Mouse (Mus musculus) urinary bladder, postnatal 10 days (tissue): ENCODE measurements around the gene Gm28038.
A peak's percentile ranks its signal among the peaks of the same experiment; 100 is the strongest.

Experiments used
- DNase-seq: peaks from one replicate; pipeline ENCODE4 v3.0.0; 2022; ENCODE audit warnings: low spot score

Gene Gm28038

DNA sequence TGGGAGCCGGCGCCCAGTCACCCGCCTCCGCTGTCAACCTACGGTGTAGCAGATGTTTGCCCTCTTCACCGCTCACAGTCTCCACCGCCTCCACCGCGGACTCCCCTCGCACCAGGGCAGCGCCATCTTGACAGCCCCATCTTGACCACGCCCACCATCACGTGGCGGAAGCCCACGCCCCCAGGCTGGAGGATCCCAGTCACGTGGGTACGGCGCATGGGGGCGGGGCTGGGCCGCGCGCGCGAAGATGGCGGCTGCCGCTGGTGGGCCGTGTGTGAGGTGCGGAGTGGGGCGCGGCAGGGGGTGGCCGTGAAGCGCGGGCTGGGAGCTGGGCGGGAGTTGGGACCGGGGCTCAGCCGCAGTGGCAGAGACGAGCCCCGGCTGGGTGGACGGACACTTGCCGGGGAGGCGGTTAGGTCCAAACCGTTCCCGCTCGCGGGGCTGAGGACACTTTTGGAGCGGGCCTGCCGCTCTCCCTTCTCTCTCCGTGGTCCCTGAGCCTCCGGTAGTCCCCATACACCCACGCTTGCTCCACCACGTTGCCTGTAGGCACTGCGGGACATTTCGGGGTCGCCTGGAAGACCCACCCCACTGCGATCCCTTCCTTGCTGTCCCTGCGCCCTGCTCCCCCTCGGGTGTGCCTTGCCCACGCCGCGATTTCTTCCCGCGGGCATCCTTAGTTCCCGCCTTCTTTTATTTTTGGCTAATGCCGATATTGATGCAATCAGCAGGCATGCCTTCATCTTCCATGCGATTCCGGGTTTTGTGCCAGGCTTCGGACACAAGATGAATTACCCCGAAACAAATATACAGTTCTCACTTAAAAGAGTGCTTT, 5.6 kb downstream of the Gm28038 start, which contains the start of the genes Dolk and Nup188:
Dolk (minus strand) TSS at position 143 of the 835 bp plus-strand sequence.
Nup188 (plus strand) TSS at position 206 of the 835 bp plus-strand sequence.
- peak; percentile 92 for DNase-seq

DNA sequence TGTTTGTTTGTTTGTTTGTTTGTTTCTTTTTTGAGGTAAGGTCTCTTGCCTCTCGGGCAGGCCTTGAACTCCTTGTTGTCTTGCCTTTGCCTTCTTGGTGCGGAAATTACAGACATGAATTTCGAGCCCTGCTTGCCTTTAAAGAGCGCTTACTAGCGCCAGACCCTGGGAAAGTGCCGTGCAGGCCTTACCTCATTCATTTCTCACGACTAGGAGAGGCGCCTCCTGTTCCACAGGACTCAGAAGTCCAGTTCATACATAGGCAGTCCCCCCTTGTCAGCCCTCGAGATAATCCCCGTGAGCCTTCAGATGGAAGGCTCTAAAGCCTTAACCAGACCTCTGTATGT, 6.2 kb downstream of the Gm28038 start:
- DNase-seq: no peak

DNA sequence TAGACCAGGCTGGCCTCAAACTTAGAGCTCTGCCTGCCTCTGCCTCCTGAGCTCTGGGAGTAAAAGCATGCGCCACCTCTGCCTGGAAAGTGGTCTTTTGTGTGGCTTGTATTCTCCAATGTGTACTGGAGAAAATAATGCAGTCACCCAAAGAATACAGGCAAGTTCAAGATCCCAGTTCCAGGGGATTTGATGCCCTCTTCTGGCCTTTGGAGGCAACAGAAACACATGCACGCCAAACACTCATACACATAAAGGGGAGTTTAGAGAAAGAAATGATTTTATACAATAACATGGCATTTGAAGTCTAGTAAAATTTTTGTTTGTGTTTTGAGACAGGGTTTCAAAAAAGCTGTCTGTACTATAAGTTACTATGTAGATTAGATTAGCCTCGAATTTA, 18.7 kb downstream of the Gm28038 start:
- DNase-seq: no peak

DNA sequence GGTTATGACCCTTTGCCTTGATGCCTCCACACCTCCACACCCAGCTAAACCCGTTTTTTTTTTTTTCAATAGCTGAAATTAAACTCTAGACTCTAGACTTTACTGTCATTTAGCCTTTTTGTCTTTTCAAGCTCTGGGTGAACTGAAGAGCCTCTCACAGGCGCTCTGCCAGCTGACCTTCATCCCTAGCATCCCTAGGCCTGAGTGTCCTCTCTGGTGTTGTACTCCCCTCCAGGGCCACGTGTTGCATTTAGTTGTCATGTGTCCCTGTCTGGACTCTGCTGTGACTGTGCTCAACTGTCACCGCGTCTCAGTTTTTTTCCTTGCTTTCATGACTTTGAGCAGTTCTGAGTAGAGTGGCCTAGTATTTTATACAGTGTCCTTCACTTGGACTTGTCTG, 19.1 kb downstream of the Gm28038 start:
- DNase-seq: no peak

DNA sequence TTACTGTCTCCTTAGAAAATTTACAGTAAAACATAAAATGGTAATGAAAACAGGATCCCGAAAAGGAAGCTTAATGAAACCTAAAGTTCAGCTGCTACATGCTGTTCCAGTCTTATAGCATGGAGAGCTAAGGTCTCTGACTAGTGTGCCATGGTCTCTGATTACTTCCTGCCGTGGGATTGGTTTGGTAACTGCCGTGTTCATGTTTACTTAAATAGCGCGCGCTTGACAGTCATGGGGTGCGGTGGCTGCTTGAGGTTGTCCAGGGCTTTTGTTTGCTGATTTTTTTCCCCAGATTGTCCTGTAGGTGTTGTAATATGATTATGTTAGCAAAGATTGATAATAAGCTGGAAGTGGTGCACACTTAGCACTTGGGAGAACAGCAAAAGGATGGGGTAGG, 25.2 kb downstream of the Gm28038 start:
- DNase-seq: no peak

DNA sequence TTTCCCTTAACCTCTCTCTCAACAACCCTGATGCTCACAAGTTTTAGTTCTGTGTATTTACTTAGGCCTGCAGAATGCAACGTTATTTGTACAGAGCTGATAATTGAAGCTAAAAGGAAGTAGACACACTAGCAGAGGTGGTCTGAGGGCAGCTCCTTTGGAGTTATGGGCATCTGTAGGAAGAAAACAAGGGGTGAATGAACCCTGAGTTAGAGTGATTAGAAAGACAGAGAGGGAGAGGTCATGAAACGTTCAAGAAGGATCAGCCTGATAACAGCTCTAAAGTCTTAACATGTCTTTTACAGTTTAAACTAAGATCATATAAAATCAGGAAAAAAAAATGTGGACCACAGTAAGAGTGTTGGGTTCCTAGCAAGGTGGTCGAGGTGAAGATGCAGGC, 28.5 kb downstream of the Gm28038 start:
- no peak for DNase-seq

DNA sequence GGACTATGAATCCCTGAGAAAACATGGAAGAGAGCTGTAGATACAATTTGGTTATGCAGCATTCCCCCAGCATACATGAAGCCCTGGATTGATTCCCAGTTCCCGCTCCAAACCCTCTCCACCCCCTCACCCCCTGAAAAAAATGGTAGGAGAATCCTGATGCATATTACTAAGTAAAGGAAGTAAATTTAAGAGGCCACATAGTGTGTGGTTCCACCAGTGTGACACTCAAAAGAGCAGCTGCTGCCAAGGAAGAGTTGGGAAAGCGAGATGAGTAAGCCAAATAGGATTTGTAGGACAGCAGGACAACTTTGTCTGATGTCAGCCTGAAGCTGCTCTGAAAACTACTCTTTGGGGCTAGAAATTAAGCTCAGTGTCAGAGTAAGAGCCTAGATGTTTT, 30.6 kb downstream of the Gm28038 start:
- DNase-seq: no peak

DNA sequence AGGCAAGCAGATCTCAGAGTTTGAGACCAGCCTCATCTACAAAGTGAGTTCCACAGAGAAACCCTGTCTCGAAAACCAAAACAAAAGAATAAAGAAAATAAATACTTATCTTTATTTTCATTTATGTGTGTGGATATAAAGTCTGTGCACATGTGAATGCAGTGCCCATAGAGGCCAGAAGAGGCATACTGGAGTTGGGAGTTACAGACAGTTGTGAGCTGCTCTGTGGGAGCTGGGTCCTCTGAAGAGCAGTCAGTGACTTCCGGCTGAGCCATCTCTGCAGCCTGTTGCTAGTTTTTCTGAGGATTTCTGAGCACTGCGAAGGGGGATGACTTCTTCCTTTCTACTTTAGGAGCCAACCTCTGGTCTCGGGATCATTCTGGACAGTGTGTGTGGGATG, 35.3 kb downstream of the Gm28038 start:
- DNase-seq: no peak

DNA sequence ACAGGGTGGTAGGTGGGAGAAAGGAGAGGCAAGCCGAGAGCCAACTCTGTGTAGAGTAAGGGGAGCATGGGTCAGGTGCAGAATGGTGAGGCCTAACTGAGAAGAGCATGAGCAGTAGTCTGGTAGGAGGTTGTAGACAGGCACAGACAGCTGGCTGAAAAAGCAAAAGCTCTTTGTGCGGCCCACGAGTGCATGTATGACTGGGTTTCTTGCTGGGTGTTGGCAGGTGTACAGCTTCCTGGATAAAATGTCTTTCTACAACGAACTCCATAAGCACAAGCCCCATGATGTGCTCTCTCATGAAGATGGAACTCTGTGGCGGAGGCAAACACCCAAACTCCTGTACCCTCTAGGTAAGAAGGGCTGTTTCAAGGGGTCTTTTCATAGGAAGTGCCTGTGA, 36.1 kb downstream of the Gm28038 start:
- no peak for DNase-seq

DNA sequence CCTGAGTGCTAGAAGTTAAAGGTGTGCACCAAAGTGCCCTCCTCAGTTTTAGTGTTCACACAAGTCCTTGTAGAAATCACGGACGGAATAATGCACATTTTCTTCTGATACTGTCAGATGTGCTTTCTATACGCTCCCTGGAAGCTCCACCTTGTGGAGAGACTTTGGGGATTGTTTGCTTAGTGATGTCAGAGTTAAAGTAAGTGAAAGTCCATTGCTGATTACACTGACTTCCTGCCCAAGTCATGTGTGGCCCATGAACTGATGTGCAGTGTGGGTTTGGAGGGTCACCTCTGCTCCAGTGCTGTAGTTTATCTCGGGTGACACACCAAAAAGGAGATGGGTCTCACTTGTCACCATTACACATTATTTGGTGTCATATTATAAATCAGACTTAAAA, 38.4 kb downstream of the Gm28038 start:
- no peak for DNase-seq

DNA sequence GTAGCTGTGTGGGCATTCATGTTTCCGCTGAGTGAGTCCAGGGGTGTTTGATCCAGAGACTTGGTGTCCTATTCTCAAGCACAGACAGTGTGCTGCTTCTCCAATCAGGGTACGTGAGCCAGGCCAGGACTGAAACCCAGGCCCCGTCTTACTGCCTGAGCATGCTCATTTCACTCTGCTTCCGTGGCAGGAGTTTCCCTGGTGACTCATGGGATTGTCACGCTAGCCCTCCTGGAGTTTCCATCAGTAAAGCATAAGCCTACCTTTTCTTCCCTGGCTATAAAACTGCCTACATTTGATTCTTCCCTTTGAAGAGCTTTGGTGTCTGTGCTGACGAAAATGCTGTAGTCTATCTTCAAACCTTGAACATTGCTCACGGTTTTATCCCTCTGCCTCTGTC, 42.3 kb downstream of the Gm28038 start:
- DNase-seq: no peak

DNA sequence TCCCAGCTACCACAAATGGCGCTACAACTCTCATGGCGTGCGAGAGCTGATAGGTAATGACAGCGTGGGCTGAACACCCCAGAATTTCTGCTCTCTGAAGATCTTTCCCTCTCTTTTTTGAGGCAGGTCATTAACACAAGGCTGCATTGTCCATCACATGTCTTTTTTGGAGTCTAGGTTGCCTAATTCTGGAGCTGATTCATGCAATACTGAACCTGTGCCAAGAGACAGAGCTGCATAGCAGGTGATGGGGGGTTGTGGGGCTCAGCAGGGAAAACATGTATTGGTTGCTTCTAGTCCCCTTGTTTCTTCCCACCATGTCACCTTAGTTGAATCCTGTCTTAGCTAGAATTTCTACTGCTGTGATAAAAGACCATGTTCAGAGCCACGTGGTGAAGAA, 44.5 kb downstream of the Gm28038 start:
- DNase-seq: no peak

DNA sequence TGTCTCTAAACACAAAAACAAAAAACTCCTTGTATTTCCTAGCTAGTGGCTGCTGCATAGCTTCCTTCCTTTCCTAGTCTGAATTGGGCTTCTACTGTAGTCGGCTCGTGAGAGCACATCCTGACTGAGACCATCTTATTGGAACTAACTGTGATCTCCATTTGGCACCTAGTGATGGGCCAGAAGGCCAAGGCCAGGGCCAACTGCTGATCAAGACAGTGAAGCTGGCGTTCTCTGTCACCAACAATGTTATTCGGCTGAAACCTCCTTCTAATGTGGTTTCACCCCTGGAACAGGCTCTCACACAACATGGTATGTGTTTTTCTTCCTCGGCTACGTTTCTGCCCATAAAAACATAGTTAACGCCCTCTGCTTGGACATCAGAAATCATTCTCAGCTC, 46.4 kb downstream of the Gm28038 start:
- no peak for DNase-seq

DNA sequence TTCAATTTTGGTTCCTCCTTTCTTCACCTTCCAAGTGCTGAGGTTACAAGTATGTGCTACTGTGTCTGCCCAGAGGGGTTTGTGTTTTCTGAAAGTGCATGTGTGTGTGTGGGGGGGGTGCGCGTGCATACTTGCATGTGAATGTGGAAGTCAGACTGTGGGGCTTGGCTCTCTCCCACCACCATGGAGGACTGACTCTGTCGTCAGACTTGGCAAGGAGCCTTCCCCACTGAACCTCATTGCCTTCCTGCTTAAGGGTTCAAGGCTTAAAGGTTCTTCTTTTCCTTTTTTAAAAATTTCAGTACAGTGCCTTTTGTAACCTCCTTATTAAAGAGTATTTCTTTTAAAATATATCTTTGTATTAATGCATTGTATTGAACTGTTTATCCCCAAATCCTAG, 47.9 kb downstream of the Gm28038 start:
- no peak for DNase-seq

DNA sequence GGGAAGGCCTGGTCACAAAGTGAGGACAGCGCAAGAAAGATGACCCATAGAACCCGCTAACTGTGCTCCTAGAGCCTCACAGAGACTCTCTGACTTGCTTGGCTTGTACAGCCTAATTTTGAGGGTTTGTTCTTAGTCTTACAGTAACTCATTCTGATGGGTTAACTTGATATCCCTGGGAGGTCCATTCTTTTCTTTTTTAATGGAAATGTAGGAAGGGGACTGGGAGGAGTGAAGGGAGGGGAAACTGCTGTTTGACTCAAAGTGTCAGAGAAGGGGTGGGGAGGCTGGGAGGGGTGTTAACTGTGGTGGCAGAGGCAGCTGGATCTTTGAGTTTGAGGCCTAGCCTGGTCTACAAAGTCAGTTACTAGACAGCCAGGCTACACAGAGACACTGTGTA, 54.5 kb downstream of the Gm28038 start:
- DNase-seq: no peak

DNA sequence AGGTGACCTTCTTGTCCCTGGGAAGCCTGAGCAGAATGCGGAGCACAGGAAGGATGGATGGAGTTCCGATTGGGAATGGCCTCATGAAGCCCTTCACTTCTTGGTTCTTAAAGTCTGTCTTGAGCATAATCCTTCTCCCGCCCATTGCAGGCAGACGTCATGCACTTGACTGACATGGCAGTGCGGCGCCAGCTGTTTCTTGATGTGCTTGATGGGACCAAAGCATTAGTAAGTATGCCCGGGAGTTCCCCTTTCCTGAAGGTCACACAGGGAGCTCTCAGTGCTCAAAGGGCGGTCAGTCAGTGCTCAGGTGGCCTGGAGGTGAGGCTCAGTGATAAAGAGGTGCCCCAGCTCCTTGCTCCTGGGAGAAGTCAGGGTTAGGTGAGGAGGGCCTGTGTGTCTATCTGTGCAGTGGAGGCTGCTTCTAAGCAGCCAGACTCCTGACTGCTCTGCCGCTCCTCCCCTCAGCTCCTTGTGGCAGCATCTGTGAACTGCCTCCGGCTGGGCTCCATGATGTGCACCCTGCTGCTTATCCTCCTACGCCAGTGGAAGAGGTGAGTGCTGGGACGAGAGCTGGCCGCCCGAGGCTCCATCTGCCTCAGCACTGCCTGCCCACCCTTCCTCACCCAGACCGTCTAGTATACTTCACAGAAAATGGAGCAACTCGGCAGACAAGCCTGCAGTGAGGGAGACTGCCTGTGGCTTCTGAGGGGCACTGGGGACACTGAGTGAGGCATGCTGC, 55.5 kb downstream of the Gm28038 start:
- DNase-seq: no peak

DNA sequence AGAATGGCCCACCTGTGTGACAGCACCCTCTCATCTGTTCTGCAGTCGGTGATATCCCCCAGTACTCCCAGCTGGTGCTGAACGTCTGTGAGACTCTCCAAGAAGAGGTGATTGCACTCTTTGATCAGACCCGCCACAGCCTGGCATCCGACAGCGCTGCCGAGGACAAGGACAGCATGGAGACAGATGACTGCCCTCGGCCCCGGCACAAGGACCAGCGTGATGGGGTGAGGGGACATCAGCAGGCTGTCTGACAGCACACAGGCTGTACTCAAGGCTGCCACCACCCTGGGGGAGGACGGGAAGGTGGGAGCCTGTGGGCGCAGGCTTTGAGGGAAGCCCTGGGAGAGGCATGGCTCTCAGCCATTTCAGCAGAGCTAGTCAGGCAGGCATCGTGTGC, 56.3 kb downstream of the Gm28038 start:
- DNase-seq: no peak

DNA sequence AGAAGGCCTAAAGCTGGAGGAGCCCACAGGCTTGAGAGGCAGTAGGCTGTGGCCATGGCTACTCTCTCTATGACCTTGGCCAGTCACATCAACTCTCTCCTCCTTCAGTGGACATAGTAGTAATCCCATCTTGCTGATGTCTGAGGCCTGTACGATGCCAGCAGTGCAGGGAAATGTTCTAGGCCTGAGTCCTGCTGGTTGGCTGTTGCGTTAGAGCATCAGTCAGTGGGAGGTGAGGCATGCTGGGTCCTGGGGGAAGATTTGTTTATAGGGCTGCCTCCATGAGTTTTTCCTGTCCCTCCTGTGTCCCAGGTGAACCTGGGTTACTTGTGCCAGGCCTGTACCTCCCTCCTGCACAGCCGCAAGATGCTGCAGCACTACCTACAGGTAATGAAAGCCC, 61.2 kb downstream of the Gm28038 start:
- DNase-seq: no peak

DNA sequence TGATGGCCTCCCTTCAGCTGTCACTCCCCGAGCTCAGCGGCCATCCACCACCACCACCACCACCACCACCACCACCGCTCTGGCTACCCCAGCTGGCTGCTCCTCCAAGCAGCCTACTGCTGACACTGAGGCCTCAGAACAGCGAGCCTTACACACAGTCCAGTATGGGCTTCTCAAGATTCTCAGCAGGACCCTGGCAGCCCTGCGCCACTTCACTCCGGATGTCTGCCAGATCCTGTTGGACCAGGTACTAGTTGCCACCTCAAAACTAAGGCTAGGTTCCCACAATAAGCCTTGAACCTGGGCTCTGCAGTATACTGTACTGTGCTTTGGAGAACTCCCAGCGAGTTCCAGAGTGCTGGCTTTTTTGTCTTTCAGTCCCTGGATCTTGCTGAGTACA, 61.7 kb downstream of the Gm28038 start:
- DNase-seq: no peak

DNA sequence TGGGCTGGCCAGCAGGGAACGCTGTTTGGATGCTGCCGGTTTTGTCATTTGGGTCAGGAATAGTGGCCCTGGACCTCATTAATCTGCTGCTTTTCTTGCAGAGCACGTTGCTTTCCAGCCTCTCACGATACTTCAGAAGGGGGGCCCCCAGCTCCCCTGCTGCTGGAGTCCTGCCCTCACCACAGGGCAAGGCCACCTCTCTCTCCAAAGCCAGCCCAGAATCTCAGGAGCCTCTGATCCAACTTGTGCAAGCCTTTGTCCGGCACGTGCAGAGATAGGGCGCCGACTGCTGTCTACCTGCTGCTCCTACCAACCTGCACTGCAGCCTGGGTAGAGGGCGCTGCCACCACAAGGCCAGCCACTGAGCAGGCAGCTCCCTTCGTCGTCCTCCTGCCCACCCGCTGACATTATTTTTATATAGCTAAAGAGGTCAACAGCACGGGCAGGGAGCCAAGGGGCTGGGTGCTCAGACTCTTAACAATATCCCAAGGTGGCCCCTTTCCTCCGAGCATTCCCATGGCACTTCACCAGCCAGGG, 62.8 kb downstream of the Gm28038 start:
- no peak for DNase-seq

DNA sequence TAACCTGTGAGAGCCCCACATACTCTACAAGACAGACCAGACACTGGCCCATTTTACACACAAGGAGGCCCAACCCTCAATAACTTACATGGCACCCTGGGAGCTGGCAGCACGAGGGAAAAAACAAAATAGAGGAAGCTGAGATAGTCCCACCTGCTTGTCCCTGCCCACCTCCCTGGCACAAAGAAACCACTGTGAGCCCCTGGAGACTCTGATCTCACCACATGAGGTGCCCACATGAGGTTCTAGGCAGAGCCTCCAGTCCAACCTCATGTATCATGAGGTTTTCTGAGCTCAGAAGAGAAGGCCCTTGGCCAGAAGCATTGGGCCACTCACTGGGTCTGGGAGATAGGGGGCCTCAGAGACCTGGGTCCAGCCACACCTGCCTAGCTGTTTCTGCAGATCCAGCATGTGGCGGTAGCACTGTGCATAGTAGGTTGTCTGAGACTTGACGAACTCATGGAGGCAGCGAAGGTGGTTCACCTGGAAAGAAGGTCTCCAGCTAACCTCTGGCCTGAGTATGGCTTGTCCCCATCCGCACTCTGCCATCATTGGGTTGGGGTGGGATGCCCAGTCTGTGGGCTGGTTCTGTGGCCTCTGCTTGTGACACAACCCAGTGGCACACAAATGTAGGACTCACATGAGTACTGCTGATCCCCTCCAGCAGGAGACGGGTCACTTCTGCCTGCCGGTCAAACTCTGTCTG, 65.3 kb downstream of the Gm28038 start:
- no peak for DNase-seq

DNA sequence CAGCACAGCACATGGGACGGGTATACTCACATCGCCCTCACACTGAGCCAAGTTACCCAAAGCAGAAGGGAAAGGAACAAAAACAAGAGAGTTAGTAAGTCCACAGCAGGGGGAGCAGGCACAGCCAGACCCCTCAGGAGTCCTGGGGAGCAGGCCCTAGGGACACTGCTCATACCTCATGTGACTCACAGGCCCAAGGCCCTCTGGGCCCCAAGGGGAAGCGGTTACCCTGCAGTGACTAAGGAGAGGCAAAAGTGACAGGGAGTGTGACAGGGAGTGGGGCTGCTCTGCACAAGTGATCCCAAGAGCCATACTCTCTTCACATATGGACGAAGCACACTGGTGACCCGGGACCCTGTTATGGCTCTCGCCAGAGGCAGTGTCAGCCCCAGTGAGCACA, 68.4 kb downstream of the Gm28038 start:
- no peak for DNase-seq
